Mouse (Mus musculus) stomach, embryonic 16.5 days (tissue): ENCODE results near the gene D430042O09Rik. TPM values are rescaled to one million over a fixed set of nuclear protein-coding genes. Genes with fewer than 3 reads are reported as not detected.

ENCODE experiments used
- ATAC-seq: fragments of 200-750 bp; cut with Nextera tagmentation; 2 replicates; pipeline ENCODE4 v1.8.0; 2017; ENCODE audit warnings: moderate number of reproducible peaks, moderate TSS enrichment; ENCODE audit not compliant: insufficient read depth, low FRiP score
- H3K27ac ChIP-seq: fragments of 300-500 bp; sonication (generic); 2 replicates; pipeline ENCODE4 v1.5.1; 2014; ENCODE audit warnings: low read length
- H3K27me3 ChIP-seq: fragments of 300-500 bp; sonication (generic); 2 replicates; pipeline ENCODE4 v1.6.1; 2014; ENCODE audit warnings: low read length, control low read depth, mixed read lengths; ENCODE audit not compliant: control insufficient read depth, insufficient read depth
- H3K36me3 ChIP-seq: fragments of 300-500 bp; sonication (generic); 2 replicates; pipeline ENCODE4 v1.6.1; 2014; ENCODE audit warnings: low read length; ENCODE audit not compliant: control insufficient read depth, insufficient read depth
- H3K4me1 ChIP-seq: fragments of 300-500 bp; sonication (generic); 2 replicates; pipeline ENCODE4 v1.6.1; 2014; ENCODE audit warnings: low read length, control low read depth, mixed read lengths; ENCODE audit not compliant: control insufficient read depth, insufficient read depth
- H3K4me2 ChIP-seq: fragments of 300-500 bp; sonication (generic); 2 replicates; pipeline ENCODE4 v1.6.1; 2014; ENCODE audit warnings: low read depth, low read length, mixed read lengths
- H3K4me3 ChIP-seq: fragments of 300-500 bp; sonication (generic); replicated peaks from 2 replicates; pipeline ENCODE4 v1.5.1; 2014; ENCODE audit warnings: mild to moderate bottlenecking, low read length
- H3K9ac ChIP-seq: fragments of 300-500 bp; sonication (generic); 2 replicates; pipeline ENCODE4 v1.6.1; 2014; ENCODE audit warnings: low read length
- H3K9me3 ChIP-seq: fragments of 300-500 bp; sonication (generic); replicated peaks from 2 replicates; pipeline ENCODE4 v1.6.1; 2016; ENCODE audit warnings: low read length, control low read depth; ENCODE audit not compliant: control insufficient read depth
- WGBS: fragments of 180-500 bp; shearing (Covaris S2); extraction: QIAGEN DNeasy Blood & Tissue Kit; methylation state at CpG from one replicate; pipeline ENCODE4 v1.1.7; 2014; 5-methylcytosine and 5-hydroxymethylcytosine counted together
- polyA plus RNA-seq: library from polyadenylated mRNA; unstranded; fragments of >200 nt; fragmentation: Nextera tagmentation; extraction: Ambion mirVana; gene quantifications from 2 replicates; pipeline ENCODE4 v1.2.1, GENCODE M21; 2015

The D430042O09Rik gene
- 8.2 and 8.5 TPM in 2 replicates for polyA plus RNA-seq

GRCm38 (mm10) chr7:125707593-125708022 is at the start of gene D430042O09Rik, which contains the start of gene Gtf3c1:
Gene D430042O09Rik (plus strand): TSS chr7:125707888.
Gene Gtf3c1 (minus strand): TSS chr7:125707780.
- Histone ChIP-seq H3K9ac (peak within 1 kb of the TSS; percentile 90), H3K27me3 (no peaks in the 10 kb centered on the region), H3K36me3 (peaks cover 7% of the 10 kb centered on the region), H3K9me3 (no peaks in the 10 kb centered on the region), H3K27ac (peak within 1 kb of the TSS; percentile 89), H3K4me2 (peak within 1 kb of the TSS; percentile 83), H3K4me1 (peaks cover 29% of the 10 kb centered on the region), H3K4me3 (peak within 1 kb of the TSS; percentile 94)
- under 1% methylated on average over 45 of the region's 45 CpGs for WGBS
- ATAC-seq = peak; percentile 98

GRCm38 (mm10) chr7:125663654-125664053 is 44.0 kb upstream of the D430042O09Rik start:
- Histone ChIP-seq H3K27me3 (no peaks in the 10 kb centered on the region), H3K27ac (no peak overlapping the region), H3K36me3 (peaks cover 29% of the 10 kb centered on the region), H3K4me1 (no peaks in the 10 kb centered on the region), H3K9ac (no peak overlapping the region), H3K9me3 (no peaks in the 10 kb centered on the region), H3K4me3 (no peak overlapping the region), H3K4me2 (no peak overlapping the region)
- ATAC-seq = no peak
- 73% methylated on average over 3 of the region's 3 CpGs for WGBS

- Histone ChIP-seq H3K4me1 (no peaks in the 10 kb centered on the region), H3K36me3 (peaks cover 53% of the 10 kb centered on the region), H3K27ac (no peak overlapping the region), H3K4me3 (no peak overlapping the region), H3K4me2 (no peak overlapping the region), H3K9ac (no peak overlapping the region), H3K9me3 (no peaks in the 10 kb centered on the region), H3K27me3 (no peaks in the 10 kb centered on the region)
- 87% methylated on average over 6 of the region's 6 CpGs for WGBS
- no peak for ATAC-seq
Observed at GRCm38 (mm10) chr7:125670865-125671264, 36.8 kb upstream of the D430042O09Rik start.

DNA sequence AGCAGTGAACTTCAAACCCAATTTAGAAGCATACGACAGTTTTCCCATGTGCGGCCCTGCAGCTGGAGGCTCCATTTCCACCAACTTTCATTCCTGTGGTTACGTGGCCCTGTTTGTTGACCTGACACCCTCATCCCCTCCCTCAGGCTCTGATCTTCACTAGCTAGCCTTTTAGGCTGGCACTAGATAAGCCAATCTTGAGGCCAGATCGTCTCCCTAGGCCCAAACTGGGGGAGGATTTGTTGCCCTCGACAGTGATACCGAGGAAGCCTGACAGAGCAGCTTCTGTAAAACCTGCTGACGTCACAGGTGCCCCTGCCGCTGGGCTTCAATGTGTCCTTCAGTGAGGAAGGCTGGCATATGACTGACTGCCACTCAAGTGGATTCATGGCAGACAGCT is 36.3 kb upstream of the D430042O09Rik start:
- Histone ChIP-seq H3K9ac (no peak overlapping the region), H3K4me3 (no peak overlapping the region), H3K36me3 (peaks cover 58% of the 10 kb centered on the region), H3K4me1 (no peaks in the 10 kb centered on the region), H3K4me2 (no peak overlapping the region), H3K27ac (no peak overlapping the region), H3K27me3 (no peaks in the 10 kb centered on the region), H3K9me3 (no peaks in the 10 kb centered on the region)
- ATAC-seq = no peak
- 78% methylated on average over 8 of the region's 8 CpGs for WGBS

DNA sequence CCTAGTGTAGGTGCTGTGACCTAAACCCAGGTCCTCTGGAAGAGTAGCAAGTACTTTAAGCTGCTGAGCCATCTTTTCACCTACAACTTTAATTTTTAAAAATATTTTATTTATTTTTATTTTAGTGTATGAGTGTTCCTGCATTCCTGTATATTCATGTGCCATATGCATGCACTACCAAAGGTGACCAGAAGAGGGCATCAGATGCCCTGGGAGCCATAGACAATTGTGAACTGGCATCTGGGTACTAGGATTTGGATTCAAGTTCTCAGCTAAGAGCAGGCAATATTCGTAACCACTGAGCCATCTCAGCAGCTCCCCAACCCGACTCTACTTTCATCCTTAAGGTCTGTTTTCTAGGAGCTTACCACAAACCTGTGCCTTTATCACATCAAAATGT is 32.8 kb upstream of the D430042O09Rik start:
- H3K27me3 ChIP-seq = no peaks in the 10 kb centered on the region
- no peaks in the 10 kb centered on the region for H3K9me3 ChIP-seq
- ATAC-seq = no peak
- H3K4me2 ChIP-seq = no peak overlapping the region
- no peaks in the 10 kb centered on the region for H3K4me1 ChIP-seq
- H3K4me3 ChIP-seq = no peak overlapping the region
- no peak overlapping the region for H3K27ac ChIP-seq
- no peak overlapping the region for H3K9ac ChIP-seq
- WGBS = 87% methylated on average over 2 of the region's 2 CpGs
- H3K36me3 ChIP-seq = peaks cover 55% of the 10 kb centered on the region

- 82% methylated on average over 8 of the region's 8 CpGs for WGBS
- H3K36me3 ChIP-seq = peaks cover 53% of the 10 kb centered on the region
- no peak overlapping the region for H3K27ac ChIP-seq
- H3K4me1 ChIP-seq = no peaks in the 10 kb centered on the region
- no peak overlapping the region for H3K4me2 ChIP-seq
- no peaks in the 10 kb centered on the region for H3K27me3 ChIP-seq
- H3K4me3 ChIP-seq = no peak overlapping the region
- ATAC-seq = no peak
- H3K9ac ChIP-seq = no peak overlapping the region
- H3K9me3 ChIP-seq = no peaks in the 10 kb centered on the region
Observed at GRCm38 (mm10) chr7:125678756-125679155, 28.9 kb upstream of the D430042O09Rik start.

- WGBS = 91% methylated on average over 9 of the region's 9 CpGs
- no peak overlapping the region for H3K4me3 ChIP-seq
- H3K4me1 ChIP-seq = no peaks in the 10 kb centered on the region
- no peaks in the 10 kb centered on the region for H3K27me3 ChIP-seq
- no peak overlapping the region for H3K27ac ChIP-seq
- no peaks in the 10 kb centered on the region for H3K9me3 ChIP-seq
- H3K36me3 ChIP-seq = peaks cover 44% of the 10 kb centered on the region
- no peak overlapping the region for H3K4me2 ChIP-seq
- H3K9ac ChIP-seq = no peak overlapping the region
- ATAC-seq = no peak
Observed at GRCm38 (mm10) chr7:125679936-125680335, 27.8 kb upstream of the D430042O09Rik start.

- H3K9ac ChIP-seq = no peak overlapping the region
- no peak overlapping the region for H3K27ac ChIP-seq
- H3K27me3 ChIP-seq = no peaks in the 10 kb centered on the region
- peaks cover 20% of the 10 kb centered on the region for H3K36me3 ChIP-seq
- H3K4me2 ChIP-seq = no peak overlapping the region
- no peaks in the 10 kb centered on the region for H3K4me1 ChIP-seq
- ATAC-seq = no peak
- 86% methylated on average over 4 of the region's 4 CpGs for WGBS
- no peaks in the 10 kb centered on the region for H3K9me3 ChIP-seq
- H3K4me3 ChIP-seq = no peak overlapping the region
Observed at GRCm38 (mm10) chr7:125690516-125690915, 17.2 kb upstream of the D430042O09Rik start.

DNA sequence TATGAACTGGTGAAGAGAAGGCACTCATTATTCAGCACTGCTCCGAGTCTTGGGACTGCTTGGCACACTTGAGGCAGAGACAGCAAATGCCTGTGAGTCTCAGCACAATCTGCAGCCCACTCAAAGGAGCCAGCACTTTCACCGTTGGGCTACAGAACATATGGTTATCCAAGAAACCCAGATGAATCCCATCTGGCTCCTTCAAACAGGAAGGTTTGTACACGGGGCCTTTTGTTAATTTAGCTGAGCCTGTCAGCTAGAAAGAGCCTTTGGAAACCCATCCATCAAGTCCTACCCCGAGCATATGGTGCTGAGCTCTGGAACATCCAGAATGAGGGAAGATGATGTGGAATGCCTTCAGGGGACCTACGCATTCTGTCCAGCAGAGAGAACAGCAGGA is 13.6 kb upstream of the D430042O09Rik start:
- Histone ChIP-seq H3K27me3 (no peaks in the 10 kb centered on the region), H3K27ac (no peak overlapping the region), H3K4me2 (no peak overlapping the region), H3K9ac (no peak overlapping the region), H3K4me3 (no peak overlapping the region), H3K9me3 (peaks cover 7% of the 10 kb centered on the region; the same call in 1 of the 2 replicates), H3K4me1 (no peaks in the 10 kb centered on the region), H3K36me3 (peaks cover 44% of the 10 kb centered on the region)
- WGBS = 53% methylated on average over 5 of the region's 5 CpGs
- ATAC-seq = no peak
